Mouse (Mus musculus): ENCODE measurements around the gene Trit1.
"Not testable (repeated sequence)": the region's sequence is repeated elsewhere in the genome, so short reads cannot be mapped to it uniquely, and the experiment has no call there.

Gene Trit1

DNA sequence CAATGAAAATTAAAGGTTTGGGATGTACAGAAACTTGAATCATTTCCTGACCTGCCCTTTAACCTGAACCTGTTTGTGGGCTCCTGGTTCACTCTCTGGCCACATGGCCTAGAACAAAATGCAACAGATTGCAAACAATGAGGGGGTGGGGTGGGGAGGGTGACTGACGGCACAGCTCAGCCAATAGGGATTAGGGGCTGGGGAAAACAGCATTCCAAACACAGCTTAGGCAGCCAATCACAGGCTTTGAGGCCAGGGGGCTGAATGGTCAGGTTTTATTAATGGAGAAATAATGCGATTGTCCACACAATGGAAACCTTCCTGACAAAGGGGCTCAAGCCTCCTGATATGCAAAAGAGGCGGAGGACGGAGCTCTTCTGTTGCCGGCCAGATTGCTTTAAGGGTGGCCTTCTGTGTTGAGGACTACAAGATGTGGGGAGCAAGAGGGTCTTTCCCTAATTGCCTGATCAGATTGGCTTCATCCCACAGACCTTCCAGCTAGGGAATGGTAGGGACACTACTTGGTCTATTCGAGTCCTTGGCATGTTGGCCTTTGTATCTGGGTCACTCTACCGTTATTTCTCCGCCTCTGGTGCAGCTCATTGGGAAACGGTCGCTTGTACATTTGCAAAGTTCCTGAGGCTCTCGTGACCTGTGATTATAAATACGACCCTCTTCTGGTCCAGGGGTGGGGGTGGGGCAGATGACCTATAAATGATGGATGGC lies 17.7 kb upstream of the Trit1 start:
- no peak for DNase-seq

GRCm38 (mm10) chr4:122999263-122999691 lies 17.1 kb upstream of the Trit1 start:
- DNase-seq: no peak

DNA sequence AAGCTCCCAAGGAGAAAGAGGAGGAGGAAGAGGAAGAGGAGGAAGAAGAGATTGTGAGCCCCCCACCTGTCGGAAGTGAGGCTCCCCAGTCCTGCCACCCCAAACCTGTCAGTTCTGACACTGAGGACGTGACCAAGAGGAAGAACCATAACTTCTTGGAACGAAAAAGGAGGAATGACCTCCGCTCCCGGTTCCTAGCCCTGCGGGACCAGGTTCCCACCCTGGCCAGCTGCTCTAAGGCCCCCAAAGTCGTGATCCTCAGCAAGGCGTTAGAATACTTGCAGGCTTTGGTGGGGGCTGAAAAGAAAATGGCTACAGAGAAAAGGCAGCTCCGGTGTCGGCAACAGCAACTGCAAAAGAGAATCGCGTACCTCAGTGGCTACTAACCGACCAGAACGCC lies 16.3 kb upstream of the Trit1 start:
- DNase-seq: no peak

DNA sequence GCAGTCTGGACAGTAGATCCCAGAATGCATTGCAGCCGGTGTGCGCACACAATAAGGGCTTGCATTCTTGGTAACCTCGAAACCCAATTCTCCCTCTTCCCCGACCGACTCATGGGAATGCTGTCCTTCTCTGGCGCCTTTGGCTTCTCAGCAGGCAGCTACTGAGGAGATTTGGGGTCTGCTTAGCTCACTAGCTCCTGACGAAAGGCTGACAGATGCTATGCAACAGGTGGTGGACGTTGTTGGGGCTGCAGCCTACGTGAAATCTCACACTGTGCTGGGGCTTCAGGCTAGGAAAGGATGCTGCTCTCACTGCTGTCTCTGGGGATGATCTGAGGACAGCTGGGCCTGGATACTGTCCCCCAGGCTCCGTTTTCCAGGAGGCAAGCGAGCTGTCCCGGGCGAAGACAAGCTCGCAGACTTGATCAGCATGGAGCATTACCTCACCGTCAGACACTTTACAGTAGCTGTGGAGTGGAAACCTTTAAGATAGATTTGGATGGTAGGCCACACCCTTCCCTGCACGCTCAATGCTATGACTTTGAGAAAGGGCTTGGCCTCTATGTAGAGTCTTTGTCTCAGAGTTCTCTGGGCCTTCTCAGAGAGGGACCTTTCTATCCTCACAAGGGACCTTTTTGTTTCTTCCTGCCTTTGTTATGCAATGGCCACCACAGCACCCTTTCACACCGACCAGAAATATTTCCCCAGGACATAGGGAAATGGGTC lies 15.6 kb upstream of the Trit1 start:
- no peak for DNase-seq

DNA sequence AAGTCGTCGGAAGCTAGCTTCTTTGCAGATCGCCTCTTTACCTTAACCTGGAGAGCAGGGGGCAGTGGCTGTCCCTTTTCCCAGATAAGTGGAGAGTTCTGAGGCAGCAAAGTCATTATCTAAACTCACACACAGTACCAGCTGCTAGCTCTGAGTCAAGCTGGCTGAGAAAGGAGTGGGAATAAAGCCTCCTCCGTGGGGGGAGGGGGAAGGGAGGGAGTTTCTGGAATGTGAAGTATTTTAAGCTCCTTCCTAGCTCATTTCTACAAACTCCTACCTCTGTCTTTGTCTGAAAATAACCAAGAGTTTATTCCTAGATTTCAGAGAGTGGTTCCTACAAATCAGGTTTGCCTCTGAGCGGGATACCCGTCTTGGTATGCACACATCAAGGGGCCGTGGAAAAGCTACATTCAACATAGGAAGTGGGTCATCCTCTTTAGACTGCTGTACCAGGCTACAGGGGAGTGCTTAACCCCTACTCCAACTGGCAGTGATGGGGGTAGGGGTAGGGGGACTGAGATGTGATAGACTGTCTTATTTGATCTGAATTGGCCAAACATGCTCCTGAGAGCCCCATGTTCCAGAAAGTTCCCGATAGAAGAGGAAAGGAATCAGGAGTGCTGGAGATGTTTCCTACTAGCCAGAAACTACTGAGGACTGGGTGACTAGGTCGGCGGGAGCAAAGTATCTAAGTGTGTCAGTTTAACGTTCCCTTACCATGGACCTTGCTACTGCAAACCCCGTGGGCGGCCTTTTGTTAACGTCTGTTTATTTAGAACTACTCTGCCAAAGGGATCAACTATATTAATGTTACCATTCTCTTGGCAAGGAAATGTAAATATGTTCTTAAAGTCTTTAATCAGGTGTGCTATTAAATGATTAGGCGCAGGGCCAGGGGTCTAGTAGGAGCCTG lies 11.1 kb upstream of the Trit1 start:
- no peak for DNase-seq

DNA sequence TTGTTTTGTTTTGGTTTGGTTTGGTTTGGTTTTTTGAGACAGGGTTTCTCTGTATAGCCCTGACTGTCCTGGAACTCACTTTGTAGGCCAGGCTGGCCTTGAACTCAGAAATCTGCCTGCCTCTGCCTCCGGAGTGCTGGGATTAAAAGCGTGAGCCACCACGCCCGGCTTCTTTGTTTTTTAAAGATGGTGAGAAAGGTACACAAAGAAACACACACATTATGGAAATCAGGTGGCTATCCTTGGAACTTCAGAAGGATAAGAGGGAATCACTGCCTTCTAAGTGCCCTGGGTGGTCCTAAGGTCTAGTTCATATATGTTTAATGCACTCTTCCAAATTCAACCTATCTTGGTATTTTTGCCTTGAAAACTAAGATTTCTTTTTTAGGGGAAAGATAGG lies 3.9 kb upstream of the Trit1 start:
- DNase-seq: not testable (repeated sequence)

DNA sequence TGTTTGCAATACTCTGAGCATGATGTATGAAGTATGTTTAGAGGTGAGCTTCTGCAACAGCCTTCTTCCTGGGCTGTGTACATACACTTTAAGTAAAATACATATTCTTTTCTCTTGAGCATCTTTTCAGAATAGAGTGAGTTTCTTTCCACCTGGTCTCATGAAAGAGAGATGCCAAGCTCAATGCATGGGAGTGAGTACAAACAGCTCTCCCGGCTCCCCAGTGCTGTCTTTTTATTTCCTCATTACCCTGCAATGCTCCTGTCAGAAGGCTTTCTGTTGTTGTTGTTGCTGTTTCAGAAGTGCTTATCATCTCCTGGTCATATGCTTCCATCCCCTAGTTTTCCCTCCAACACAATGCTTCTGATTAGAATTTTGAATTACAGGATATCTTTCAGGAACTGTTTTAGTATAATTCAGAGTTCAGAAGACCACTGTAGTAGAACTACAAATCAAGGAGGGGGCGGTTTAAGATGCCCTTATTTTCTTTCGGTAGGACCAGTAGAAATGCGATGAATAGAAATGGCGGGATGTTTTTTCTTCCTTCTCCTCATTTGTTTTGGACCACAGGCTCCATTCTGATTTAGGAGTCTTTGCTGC lies 3.0 kb upstream of the Trit1 start:
- DNase-seq: no peak

DNA sequence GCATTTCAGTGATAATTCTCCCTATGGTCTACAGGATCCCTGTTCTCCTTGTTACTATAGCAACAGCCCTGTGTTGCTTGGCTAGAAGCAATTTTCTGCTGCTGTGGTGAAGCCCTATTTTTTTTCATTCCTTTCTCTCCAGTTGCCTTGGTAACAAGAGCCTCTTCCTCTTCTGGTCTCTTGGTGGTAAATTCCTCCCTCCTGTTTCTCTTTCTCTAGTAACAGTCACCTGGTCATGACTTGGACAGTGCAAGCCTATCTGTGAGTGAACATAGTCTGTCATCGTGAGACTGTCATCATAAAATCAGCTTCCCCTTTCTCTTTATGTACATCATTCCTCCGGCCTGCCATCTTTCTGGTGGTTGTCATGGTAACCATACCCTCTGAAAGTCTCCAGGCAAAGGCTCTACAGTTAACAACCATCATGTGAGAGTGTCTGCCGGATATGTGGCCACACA lies 2.4 kb upstream of the Trit1 start:
- DNase-seq: no peak

DNA sequence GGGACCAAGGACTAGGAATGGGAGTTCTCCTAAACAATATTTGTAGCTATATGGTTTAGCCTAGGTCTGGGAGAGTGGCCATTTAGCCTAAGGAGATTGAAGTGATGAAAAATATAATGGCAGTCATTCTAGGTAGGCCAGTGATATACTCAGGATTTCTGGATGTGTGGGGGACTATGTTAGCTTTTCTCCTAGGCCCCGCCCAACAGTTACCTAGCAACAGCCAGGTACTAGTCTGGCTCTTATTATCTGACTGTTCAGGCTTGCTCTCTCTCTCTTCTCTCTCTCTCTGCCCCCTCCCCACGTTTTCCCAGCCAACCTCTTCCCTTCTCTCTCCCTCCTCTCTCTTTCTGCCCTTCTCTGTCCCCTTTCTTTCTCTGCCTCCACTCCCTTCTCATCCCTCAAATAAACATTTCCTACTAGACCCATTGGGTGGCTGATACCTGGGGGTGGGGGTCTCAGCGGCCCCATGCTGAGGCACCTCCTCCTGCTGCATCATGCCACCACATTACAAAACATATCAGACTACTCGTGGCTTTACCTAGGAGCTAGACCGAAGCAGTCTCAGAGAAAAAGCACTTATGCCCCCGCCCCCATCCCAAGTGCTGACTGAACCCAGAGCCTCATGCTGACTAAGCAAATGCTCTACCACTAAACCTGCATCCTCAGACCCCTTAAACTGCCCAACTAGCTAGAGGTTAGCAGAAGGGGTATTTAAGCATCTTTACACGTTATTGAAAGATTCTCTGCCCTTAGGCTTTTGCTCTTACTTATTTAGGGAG lies 1.7 kb upstream of the Trit1 start:
- DNase-seq: no peak

DNA sequence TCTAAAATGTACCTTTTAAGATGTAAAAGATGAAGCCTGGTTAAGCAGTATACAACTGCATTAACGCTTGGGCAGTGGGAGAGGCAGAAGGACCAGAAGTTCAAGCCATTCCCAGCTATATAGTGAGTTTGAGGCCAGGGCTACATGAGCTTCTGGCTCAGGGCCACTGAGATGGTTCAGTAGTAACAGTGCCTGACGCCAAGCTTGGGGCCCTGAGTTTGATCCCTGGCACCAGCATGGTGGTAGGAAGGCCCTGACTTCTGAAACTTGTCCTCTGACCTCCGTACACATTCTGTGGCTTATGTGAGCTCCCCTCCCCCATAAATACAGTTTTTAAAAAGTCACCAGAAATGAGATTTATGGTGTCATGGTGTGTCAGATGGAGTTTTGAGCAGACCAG lies 5.2 kb downstream of the Trit1 start:
- DNase-seq: peak; percentile 44

- DNase-seq: no peak
These were observed 6.5 kb downstream of the Trit1 start for GRCm38 (mm10) chr4:123022896-123023295.

GRCm38 (mm10) chr4:123025418-123025817 lies 9.0 kb downstream of the Trit1 start:
- DNase-seq: no peak

- DNase-seq: no peak
These were observed 9.8 kb downstream of the Trit1 start for GRCm38 (mm10) chr4:123026161-123026560.

- DNase-seq: no peak
These were observed 10.2 kb downstream of the Trit1 start for GRCm38 (mm10) chr4:123026597-123026996.

GRCm38 (mm10) chr4:123034841-123035240 lies 18.4 kb downstream of the Trit1 start:
- DNase-seq: no peak

- DNase-seq: no peak
These were observed 19.2 kb downstream of the Trit1 start for GRCm38 (mm10) chr4:123035636-123036035.

GRCm38 (mm10) chr4:123036710-123037109 lies 20.3 kb downstream of the Trit1 start:
- no peak for DNase-seq

DNA sequence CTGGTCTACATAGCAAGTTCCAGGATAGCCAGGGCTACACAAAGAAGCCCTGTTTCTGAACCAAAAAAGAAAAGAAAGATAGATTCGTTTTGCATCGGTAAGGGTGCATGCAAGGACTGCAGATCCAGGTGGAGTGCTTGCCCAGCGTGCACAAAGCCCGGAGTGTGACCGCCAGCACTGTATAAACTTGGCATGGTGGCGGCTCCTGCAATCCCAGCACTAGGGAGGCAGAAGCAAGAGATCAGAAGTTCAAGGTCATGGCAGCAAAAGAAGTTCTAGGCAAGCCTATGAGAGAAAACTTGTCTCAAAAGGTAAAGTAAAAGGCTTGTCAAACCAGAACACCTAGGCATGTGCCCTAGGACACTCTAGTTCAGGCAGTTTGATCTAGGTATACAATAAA lies 24.7 kb downstream of the Trit1 start:
- no peak for DNase-seq

GRCm38 (mm10) chr4:123043858-123044257 lies 27.5 kb downstream of the Trit1 start:
- DNase-seq: no peak

DNA sequence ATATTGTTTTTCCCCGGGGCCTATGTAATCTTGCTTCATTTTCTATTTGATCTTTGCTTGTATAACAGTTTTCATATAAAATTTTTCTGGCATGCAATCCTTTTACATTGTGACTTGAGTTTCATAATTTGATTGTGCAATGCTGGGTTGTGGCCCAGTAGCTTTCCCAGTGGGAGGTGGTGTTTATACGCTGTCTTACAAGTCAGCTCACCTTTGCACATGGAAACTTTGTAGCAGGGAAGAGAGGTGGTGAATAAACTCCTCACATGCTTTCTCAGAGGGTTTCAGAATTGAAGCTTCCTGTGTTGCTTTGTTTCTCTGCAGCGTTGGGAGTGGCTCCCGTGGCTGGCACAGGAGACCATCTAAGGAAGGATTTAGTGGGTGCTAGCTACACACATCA lies 28.4 kb downstream of the Trit1 start:
- DNase-seq: no peak

DNA sequence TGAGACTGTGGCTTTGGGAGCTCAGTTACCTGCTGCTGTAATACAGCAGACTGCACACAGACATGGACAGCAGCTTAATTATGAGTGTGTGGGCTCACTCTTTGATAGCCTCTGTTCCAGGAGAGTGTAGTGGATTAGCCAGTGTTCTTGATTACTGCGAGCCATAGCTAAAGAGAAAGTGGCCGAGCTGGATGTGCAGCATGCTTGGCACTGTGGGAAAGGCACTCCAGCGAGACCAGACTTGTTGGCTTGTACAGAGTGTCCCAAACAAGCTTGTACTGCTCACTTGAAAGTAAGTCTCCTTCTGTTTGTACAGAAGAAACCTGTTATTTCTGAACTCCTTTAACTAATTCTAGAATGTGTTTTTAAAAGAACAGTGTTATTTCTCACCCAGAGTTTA lies 29.9 kb downstream of the Trit1 start:
- DNase-seq: peak; percentile 30

DNA sequence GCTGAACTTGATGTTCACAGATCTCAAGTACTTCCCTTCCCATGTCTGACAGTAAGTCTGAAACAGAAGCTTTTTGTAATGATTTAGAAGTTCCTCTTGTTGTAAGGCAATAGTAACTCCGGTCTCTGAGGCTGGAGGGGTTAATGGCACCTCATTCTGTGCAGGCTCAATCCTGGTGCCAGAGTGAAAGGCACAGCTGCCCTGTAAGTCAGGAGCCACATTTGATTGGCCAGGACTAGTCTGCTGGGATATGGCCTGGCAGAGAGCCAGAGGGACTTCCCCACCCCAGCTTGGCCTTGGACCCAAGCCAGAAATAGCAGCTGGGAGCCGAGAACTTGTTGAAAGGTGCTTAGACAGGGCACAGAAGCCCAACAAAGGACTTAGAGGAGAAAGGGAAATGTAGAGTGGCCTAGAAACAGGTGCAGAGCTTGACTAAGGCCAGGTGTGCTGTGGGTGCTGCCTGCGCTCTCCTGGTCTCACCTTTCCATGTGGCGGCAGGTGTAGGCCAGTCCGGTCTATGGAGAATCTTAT lies 34.3 kb downstream of the Trit1 start:
- peak; percentile 92 for DNase-seq
